Mouse (Mus musculus) bone marrow, adult 2 months (tissue): ENCODE data around the gene Ercc8.

Source experiments
- CTCF ChIP-seq: fragments of 200-500 bp; IDR thresholded peaks from 2 replicates; pipeline ENCODE4 v1.5.1; 2011; ENCODE audit warnings: low read length, control low read depth; ENCODE audit not compliant: control insufficient read depth, insufficient read depth
- POLR2A ChIP-seq: fragments of 200-500 bp; IDR thresholded peaks from 2 replicates; pipeline ENCODE4 v1.6.1; 2011; ENCODE audit warnings: low read depth, mild to moderate bottlenecking, control low read depth, low read length, borderline replicate concordance; ENCODE audit not compliant: control insufficient read depth

- TF ChIP-seq CTCF (no peak), POLR2A (no peak)
Measured at GRCm38 (mm10) chr13:108129070-108129469, 29.5 kb upstream of the Ercc8 start.
